Mouse (Mus musculus) spleen, postnatal 4 days (tissue): ENCODE measurements around the gene Adamtsl4.
"Not testable (repeated sequence)": the region's sequence is repeated elsewhere in the genome, so short reads cannot be mapped to it uniquely, and the experiment has no call there.

Experiments used
- DNase-seq, 2 experiments: peaks; one replicate each; pipeline ENCODE4 v3.0.0; 2022; ENCODE audit warnings: low spot score in 2 of 2

Gene Adamtsl4

GRCm38 (mm10) chr3:95700233-95700681, 12.5 kb upstream of the Adamtsl4 start:
- DNase-seq, result no peak

- DNase-seq, result no peak
These were observed 10.6 kb upstream of the Adamtsl4 start for GRCm38 (mm10) chr3:95698286-95698685.

GRCm38 (mm10) chr3:95696360-95696759, 8.6 kb upstream of the Adamtsl4 start:
- DNase-seq, result no peak

- DNase-seq, result no peak
These were observed 8.1 kb upstream of the Adamtsl4 start for GRCm38 (mm10) chr3:95695796-95696195.

- no peak for DNase-seq
These were observed 7.3 kb upstream of the Adamtsl4 start for GRCm38 (mm10) chr3:95694808-95695703.

- DNase-seq, result no peak
These were observed 6.4 kb upstream of the Adamtsl4 start for GRCm38 (mm10) chr3:95693821-95694807.

- no peak for DNase-seq
These were observed 5.0 kb upstream of the Adamtsl4 start for GRCm38 (mm10) chr3:95692677-95693076.

GRCm38 (mm10) chr3:95690552-95690951, 2.8 kb upstream of the Adamtsl4 start:
- not testable (repeated sequence) for DNase-seq

- DNase-seq, result no peak
These were observed 2.2 kb upstream of the Adamtsl4 start for GRCm38 (mm10) chr3:95689940-95690339.

GRCm38 (mm10) chr3:95689171-95689915, 1.6 kb upstream of the Adamtsl4 start:
- no peak for DNase-seq

GRCm38 (mm10) chr3:95687168-95687523, 571 bp downstream of the Adamtsl4 start:
- no peak for DNase-seq

- no peak for DNase-seq
These were observed 1.1 kb downstream of the Adamtsl4 start for GRCm38 (mm10) chr3:95686492-95687167.

- no peak for DNase-seq
These were observed 2.0 kb downstream of the Adamtsl4 start for GRCm38 (mm10) chr3:95685701-95686100.

- no peak for DNase-seq
These were observed 2.4 kb downstream of the Adamtsl4 start for GRCm38 (mm10) chr3:95685301-95685700.

- no peak for DNase-seq
These were observed 2.9 kb downstream of the Adamtsl4 start for GRCm38 (mm10) chr3:95684846-95685245.

GRCm38 (mm10) chr3:95682878-95683277, 4.8 kb downstream of the Adamtsl4 start:
- no peak for DNase-seq

- no peak for DNase-seq
These were observed 6.4 kb downstream of the Adamtsl4 start for GRCm38 (mm10) chr3:95681365-95681764.

GRCm38 (mm10) chr3:95680673-95681072, 7.0 kb downstream of the Adamtsl4 start:
- DNase-seq, result no peak

- no peak for DNase-seq
These were observed 8.2 kb downstream of the Adamtsl4 start for GRCm38 (mm10) chr3:95679551-95679950.

GRCm38 (mm10) chr3:95677420-95678090, 10.2 kb downstream of the Adamtsl4 start:
- no peak for DNase-seq
